Mouse (Mus musculus) E14TG2a.4 (cell line): ENCODE measurements at regions not wholly inside any gene's neighbourhood (a gene's known extent, or its start where the extent isn't known, plus 50 kb on each side); places are given as distances from the start of the nearest gene placed in this dataset.

Source experiments
- CTCF ChIP-seq: conservative IDR thresholded peaks from 2 replicates; pipeline ENCODE4 v1.5.1; 2014; ENCODE audit warnings: low read length
- NANOG ChIP-seq: IDR thresholded peaks from 2 replicates; pipeline ENCODE4 v1.6.1; 2014; ENCODE audit warnings: borderline replicate concordance, low read length, mixed read lengths
- POU5F1 ChIP-seq: IDR thresholded peaks from 2 replicates; pipeline ENCODE4 v1.6.1; 2014; ENCODE audit warnings: low read length, borderline replicate concordance

GRCm38 (mm10) chr3:102353277-102353900, 116.3 kb upstream of the Ngf start:
- no peak for TF ChIP-seq CTCF
- TF ChIP-seq POU5F1 = no peak
- no peak for TF ChIP-seq NANOG
